Mouse (Mus musculus) urinary bladder, postnatal 10 days (tissue): ENCODE results near the gene Fcho2.

Experiments used
- DNase-seq: peaks from one replicate; pipeline ENCODE4 v3.0.0; 2022; ENCODE audit warnings: low spot score

The Fcho2 gene

DNA sequence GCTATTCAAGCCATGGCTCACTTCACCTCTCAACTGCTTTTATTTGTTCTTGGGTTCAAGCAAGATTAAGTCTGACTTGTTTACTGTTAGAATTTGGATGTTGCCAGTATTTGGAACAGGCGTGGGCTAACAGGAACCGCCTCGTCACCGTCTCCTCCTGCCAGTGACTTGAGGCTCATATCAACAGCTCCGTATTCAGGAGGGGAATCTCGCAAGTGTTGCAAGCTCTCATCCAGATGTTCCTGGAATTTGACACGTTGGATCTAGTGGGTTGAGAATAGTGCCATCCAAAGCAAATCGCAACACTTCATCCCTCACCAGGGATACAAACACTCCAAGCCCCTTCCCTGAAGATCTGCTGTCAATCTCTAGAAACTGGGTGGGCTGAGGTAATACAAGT, 105.0 kb downstream of the Fcho2 start:
- DNase-seq = no peak

- no peak for DNase-seq
These were observed 109.7 kb downstream of the Fcho2 start for GRCm38 (mm10) chr13:98705501-98705900.

GRCm38 (mm10) chr13:98703786-98704185, 111.5 kb downstream of the Fcho2 start:
- DNase-seq = no peak

DNA sequence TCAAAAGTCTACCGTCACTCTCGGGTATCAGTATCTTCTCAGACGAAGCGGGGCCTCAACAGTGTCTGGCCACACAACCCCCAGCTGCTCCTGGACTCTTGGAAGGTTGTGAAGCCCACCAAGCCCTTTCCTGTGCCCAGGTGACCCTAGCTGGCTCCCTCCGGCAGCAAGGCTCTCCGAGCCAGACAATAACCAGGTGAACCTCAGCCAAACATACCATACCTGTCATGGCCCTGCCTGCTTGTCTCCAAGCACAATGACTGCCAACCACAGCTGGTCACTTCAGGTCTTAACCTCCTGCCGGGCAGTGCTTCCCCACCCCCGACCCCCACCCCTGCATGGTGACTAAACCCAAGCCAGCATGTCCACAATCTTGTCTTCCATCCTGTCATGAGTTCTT, 112.9 kb downstream of the Fcho2 start:
- DNase-seq = no peak

- no peak for DNase-seq
These were observed 114.0 kb downstream of the Fcho2 start for GRCm38 (mm10) chr13:98701309-98701675.

GRCm38 (mm10) chr13:98700661-98701308, 114.5 kb downstream of the Fcho2 start:
- DNase-seq = no peak

DNA sequence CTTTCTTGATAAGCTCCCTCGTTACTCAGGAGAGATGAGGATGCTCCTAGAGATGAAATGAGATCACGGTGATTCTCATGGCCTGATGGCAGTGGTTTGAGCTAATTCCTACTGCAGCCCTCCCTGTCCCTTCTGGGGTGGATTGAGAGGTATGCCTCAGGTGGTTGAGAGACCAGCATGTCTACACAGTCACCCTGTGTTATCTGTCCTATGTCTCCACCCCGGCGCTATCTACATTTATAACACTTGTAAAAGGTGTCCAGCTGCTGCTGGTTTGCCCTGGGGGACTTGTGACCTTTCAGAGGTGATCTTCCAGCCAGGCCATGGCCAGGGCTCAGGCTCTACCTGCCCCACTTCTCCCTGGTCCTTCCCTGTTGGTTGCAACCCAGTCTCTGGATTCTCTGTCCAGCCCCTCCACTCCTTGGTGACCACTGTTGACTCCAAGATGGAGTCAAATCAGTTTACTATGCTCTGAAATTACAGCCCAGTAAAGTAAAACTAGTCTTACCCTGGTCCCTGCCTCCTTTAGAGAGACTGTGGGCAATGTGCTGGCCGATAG, 115.2 kb downstream of the Fcho2 start:
- no peak for DNase-seq

DNA sequence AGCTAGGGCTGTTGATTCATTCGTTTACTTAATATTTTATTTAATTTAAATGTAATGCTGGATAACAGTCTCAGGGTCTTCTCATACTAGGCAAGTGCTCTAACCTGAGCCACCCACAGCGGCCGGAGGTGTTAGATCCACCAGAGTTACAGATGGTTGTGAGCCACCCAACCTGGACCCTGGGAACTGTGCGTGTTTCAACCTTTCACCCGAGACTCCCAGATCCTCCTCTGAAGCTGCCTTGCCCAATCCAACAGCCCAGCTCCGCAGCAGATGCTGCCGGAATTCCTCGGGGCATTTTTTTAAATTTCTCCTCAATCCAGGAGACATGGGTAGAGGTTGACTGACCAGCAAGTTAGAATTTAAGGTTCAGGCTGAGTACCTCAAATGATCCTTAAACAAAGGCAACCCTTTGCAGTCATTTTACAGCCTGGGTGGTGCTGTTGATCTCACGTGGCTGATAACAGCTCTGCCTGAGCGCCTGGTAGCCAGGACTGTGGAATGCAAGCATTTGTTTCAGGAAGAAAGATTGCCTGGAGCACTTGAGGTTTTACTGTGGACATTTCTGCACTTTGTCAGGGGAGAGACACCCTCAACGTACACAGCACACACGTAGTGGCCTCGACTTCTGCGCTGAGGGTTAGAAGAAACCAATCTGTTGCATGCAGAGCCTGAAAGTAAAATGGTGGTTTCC, 116.1 kb downstream of the Fcho2 start:
- DNase-seq = no peak

DNA sequence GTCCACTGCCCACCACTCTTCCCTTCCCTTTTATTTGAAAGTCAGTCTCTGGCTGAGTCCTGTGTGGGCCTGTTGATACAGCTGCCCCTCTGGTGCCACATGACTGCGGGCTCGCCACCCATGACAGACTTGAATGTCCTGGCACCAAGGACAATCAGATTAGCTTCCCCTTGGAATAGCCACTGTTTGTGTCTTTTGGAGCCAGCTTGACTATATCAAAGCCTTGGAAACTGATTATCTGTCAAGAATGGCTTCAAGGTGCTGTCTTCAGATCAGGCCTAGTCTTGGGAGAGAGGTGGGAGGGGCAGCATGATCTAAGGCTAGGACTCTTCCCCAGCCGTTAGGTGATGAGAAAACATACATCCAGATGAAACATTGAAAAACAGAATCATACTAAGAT, 118.5 kb downstream of the Fcho2 start:
- no peak for DNase-seq

DNA sequence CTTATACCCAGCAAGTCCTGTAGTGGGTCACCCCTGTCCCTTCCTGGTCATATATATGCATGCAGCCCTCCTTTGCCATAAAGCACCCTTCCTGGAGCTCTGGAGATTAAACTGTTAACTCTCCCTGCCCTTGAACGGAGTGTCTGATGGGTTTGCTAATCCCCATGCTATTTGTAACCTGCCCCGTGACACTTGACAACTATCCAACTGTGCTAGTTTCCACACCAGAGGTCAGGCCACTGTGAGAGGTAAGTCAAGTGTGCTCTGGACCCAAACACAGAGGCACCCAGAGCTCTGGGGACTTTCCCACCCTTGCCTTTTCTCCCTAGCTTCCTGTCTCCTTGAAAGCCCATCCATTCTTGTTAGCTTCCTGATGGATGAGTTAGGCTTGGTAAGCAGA, 119.7 kb downstream of the Fcho2 start:
- DNase-seq = no peak

- no peak for DNase-seq
These were observed 120.4 kb downstream of the Fcho2 start, which contains the start of gene Tmem171 for GRCm38 (mm10) chr13:98694773-98695314. TSS of gene Tmem171 (minus strand) at chr13:98694834.

DNA sequence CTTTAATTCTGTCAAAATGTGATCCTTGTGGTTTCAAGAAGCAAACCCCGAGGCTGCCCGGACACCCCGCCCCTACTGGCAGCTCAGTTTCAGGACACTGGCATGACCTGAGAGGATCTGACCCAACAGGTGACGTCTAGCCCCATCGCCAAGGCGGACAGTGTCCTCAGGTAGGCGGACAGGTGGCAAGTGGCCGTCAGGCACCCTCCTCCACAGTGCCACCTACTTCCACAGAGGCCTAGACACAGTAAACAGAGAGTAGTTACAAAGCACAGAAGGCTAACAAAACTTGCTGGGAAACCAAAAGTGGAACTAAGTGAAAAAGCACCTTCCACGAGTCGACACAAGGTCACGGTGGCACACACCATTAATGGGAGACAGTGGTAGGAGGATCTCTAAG, 121.9 kb downstream of the Fcho2 start:
- DNase-seq = no peak

- DNase-seq = no peak
These were observed 123.2 kb downstream of the Fcho2 start for GRCm38 (mm10) chr13:98691956-98692515.

DNA sequence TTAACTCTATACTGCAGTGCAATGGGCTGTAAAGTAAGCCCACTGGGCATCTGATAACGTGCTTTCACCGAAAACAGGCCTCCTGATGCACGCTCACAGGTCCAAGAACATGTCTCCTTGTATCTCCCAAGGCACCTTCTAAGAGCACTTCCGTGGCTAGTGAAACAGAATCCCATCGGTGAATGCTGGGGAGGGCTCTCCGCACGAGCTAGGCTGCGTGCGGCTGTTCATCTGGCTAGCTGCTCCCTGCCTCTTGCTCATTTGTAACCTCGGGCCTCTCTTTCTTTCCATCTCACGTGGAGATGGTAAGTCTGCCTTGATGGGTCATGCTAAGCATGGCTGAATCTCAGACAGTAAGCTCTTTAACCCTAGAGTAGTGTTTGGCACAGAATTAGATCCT, 124.4 kb downstream of the Fcho2 start:
- no peak for DNase-seq

GRCm38 (mm10) chr13:98689605-98690290, 125.5 kb downstream of the Fcho2 start:
- no peak for DNase-seq

GRCm38 (mm10) chr13:98687931-98688330, 127.3 kb downstream of the Fcho2 start:
- no peak for DNase-seq

- DNase-seq = no peak
These were observed 130.9 kb downstream of the Fcho2 start for GRCm38 (mm10) chr13:98684144-98684900.

DNA sequence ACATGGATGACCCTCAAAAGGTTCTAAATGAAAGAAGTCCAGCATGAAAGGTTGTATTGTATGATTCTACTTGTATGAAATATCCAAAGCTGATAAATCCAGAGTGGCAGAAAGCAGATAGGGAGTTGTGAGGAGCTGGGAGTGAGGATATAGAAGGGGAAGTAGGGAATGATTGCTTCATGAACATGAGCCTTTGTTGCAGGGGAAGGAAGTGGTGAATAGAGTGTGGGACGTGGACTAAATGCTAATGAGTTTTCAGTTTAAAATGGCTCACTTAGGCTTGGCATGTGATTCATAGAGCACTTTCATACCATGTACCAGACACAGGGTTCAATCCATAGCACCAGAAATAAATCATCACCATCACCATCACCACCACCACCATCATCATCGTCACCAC, 131.8 kb downstream of the Fcho2 start:
- DNase-seq = no peak

DNA sequence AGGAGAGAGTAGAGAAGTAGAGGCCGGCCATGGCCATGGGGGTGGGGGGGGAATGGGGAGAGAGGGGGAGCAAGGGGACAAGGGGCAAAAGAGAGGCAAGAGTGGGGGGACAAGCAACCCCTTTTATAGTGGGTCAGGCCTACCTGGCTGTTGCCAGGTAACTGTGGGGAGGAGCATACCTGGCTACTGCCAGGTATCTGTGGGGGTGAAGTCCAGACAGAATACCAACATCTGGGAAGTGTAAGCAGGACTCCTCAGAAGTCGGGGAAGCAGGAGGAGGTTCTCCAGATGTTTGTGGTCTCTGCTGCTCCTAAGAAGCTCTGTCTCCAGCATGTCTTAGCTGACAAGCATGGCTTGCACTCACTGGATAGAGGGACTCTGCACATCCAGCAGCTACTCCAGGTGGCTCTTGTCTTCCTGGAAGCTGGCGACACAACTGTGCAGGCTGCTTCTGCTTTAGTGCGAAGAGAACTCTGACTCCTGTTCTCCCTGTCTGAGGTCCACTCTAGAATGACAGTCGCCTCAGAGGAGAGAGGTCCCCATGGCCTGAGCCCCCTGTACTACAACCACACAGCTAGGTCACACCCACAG, 134.7 kb downstream of the Fcho2 start:
- no peak for DNase-seq

DNA sequence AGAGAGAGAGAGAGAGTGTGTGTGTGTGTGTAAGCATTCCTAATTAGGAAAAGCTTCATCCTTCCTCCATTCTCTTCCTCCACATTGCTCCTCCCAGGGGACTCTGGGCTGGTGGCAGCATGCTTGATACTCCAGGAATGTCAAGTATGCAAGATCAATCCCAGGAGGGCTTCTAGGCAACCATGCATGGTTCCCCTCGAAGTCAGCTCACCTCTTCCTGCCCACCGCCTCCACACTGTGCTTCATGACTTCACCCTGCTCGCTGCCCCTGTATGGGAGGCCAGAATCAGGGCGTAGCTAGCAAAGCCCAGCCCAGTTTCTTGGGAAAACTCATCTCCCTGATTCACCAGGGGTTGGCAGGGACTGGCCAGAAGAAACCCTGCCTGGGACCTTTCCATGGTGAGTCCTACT, 135.6 kb downstream of the Fcho2 start:
- DNase-seq = no peak

DNA sequence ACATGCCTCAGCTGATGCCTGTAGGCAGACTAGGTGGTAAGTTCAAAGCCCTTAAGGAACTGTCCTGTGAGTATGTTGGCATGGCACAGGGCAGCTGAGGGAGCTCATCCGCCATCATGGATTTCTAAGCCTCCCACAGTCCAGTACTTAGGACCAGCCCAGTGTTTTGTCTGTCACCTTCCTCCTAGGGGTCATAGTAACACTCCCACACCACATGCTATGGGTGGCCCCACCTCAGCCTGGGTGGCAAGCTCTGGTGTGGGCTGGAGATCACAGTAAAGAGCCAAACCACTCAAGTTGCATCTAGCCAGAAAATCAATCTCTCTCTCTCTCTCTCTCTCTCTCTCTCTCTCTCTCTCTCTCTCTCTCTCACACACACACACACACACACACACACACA, 136.0 kb downstream of the Fcho2 start:
- no peak for DNase-seq
